Mouse (Mus musculus): ENCODE data around the gene Mta1. TPM values are rescaled to one million over a fixed set of nuclear protein-coding genes. Genes with fewer than 3 reads are reported as not detected.

The Mta1 gene
- polyA plus RNA-seq, 1 experiment, result 77.4 TPM

- no peak for DNase-seq
- no peak for TF ChIP-seq CTCF (IDR thresholded peaks at IDR 0.05; ENCODE audit: insufficient read depth, low read length)
- no peak for TF ChIP-seq POLR2A (IDR thresholded peaks at IDR 0.05; ENCODE audit: borderline replicate concordance, extremely low read depth, low read depth, low read length)
- Histone ChIP-seq H3K4me1 (ENCODE audit: control insufficient read depth, insufficient read depth, low read length) (peaks cover 7% of the 10 kb centered on the region), H3K4me3 (replicated peaks; ENCODE audit: extremely low read depth, low read depth, low read length) (no peak overlapping the region)
- 36% methylated on average over 8 of the region's 8 CpGs for whole genome bisulfite sequencing
Observed at GRCm38 (mm10) chr12:113157002-113157401, 58.9 kb downstream of the Mta1 start.

- DNase-seq, result no peak
- TF ChIP-seq POLR2A (IDR thresholded peaks at IDR 0.05; ENCODE audit: borderline replicate concordance, extremely low read depth, low read depth, low read length) (no peak), CTCF (IDR thresholded peaks at IDR 0.05; ENCODE audit: insufficient read depth, low read length) (no peak)
- 82% methylated on average over 8 of the region's 8 CpGs for WGBS
- H3K4me3 ChIP-seq (replicated peaks; ENCODE audit: extremely low read depth, low read depth, low read length), result no peak overlapping the region
- peaks cover 7% of the 10 kb centered on the region for H3K4me1 ChIP-seq (ENCODE audit: control insufficient read depth, insufficient read depth, low read length)
Observed at GRCm38 (mm10) chr12:113157521-113157920, 59.4 kb downstream of the Mta1 start.

- WGBS, result 90% methylated on average over 8 of the region's 8 CpGs
- TF ChIP-seq CTCF (IDR thresholded peaks at IDR 0.05; ENCODE audit: insufficient read depth, low read length) (no peak), POLR2A (IDR thresholded peaks at IDR 0.05; ENCODE audit: borderline replicate concordance, extremely low read depth, low read depth, low read length) (no peak)
- Histone ChIP-seq H3K4me1 (ENCODE audit: control insufficient read depth, insufficient read depth, low read length) (peaks cover 7% of the 10 kb centered on the region), H3K4me3 (replicated peaks; ENCODE audit: extremely low read depth, low read depth, low read length) (no peak overlapping the region)
- no peak for DNase-seq
Observed at GRCm38 (mm10) chr12:113157971-113158370, 59.9 kb downstream of the Mta1 start.

- TF ChIP-seq CTCF (IDR thresholded peaks at IDR 0.05; ENCODE audit: insufficient read depth, low read length) (no peak), POLR2A (IDR thresholded peaks at IDR 0.05; ENCODE audit: borderline replicate concordance, extremely low read depth, low read depth, low read length) (no peak)
- DNase-seq, result no peak
- Histone ChIP-seq H3K4me3 (replicated peaks; ENCODE audit: extremely low read depth, low read depth, low read length) (no peak overlapping the region), H3K4me1 (ENCODE audit: control insufficient read depth, insufficient read depth, low read length) (no peaks in the 10 kb centered on the region)
- WGBS, result 86% methylated on average over 11 of the region's 11 CpGs
Observed at GRCm38 (mm10) chr12:113163561-113164006, 65.5 kb downstream of the Mta1 start.

- Histone ChIP-seq H3K4me1 (ENCODE audit: control insufficient read depth, insufficient read depth, low read length) (no peaks in the 10 kb centered on the region), H3K4me3 (replicated peaks; ENCODE audit: extremely low read depth, low read depth, low read length) (no peak overlapping the region)
- WGBS, result 70% methylated on average over 9 of the region's 9 CpGs
- DNase-seq, result no peak
- no peak for TF ChIP-seq POLR2A (IDR thresholded peaks at IDR 0.05; ENCODE audit: borderline replicate concordance, extremely low read depth, low read depth, low read length)
- no peak for TF ChIP-seq CTCF (IDR thresholded peaks at IDR 0.05; ENCODE audit: insufficient read depth, low read length)
Observed at GRCm38 (mm10) chr12:113168031-113168536, 70.0 kb downstream of the Mta1 start.

GRCm38 (mm10) chr12:113176960-113177725 is 79.1 kb downstream of the Mta1 start:
- whole genome bisulfite sequencing, result 83% methylated on average over 18 of the region's 18 CpGs
- no peaks in the 10 kb centered on the region for H3K4me1 ChIP-seq (ENCODE audit: control insufficient read depth, insufficient read depth, low read length)
- no peak for DNase-seq
- no peak overlapping the region for H3K4me3 ChIP-seq (replicated peaks; ENCODE audit: extremely low read depth, low read depth, low read length)
- no peak for TF ChIP-seq POLR2A (IDR thresholded peaks at IDR 0.05; ENCODE audit: borderline replicate concordance, extremely low read depth, low read depth, low read length)
- no peak for TF ChIP-seq CTCF (IDR thresholded peaks at IDR 0.05; ENCODE audit: insufficient read depth, low read length)

- TF ChIP-seq POLR2A (IDR thresholded peaks at IDR 0.05; ENCODE audit: borderline replicate concordance, extremely low read depth, low read depth, low read length), result no peak
- no peak for TF ChIP-seq CTCF (IDR thresholded peaks at IDR 0.05; ENCODE audit: insufficient read depth, low read length)
- WGBS, result 44% methylated on average over 4 of the region's 4 CpGs
- DNase-seq, result no peak
- Histone ChIP-seq H3K4me1 (ENCODE audit: control insufficient read depth, insufficient read depth, low read length) (no peaks in the 10 kb centered on the region), H3K4me3 (replicated peaks; ENCODE audit: extremely low read depth, low read depth, low read length) (no peak overlapping the region)
Observed at GRCm38 (mm10) chr12:113181020-113181419, 82.9 kb downstream of the Mta1 start.

- 68% methylated on average over 5 of the region's 5 CpGs for WGBS
- DNase-seq, result no peak
- no peak for TF ChIP-seq CTCF (IDR thresholded peaks at IDR 0.05; ENCODE audit: insufficient read depth, low read length)
- no peak for TF ChIP-seq POLR2A (IDR thresholded peaks at IDR 0.05; ENCODE audit: borderline replicate concordance, extremely low read depth, low read depth, low read length)
- H3K4me1 ChIP-seq (ENCODE audit: control insufficient read depth, insufficient read depth, low read length), result peaks cover 3% of the 10 kb centered on the region; the same call in 1 of the 2 replicates
- H3K4me3 ChIP-seq (replicated peaks; ENCODE audit: extremely low read depth, low read depth, low read length), result no peak overlapping the region
Observed at GRCm38 (mm10) chr12:113184945-113185344, 86.9 kb downstream of the Mta1 start.

GRCm38 (mm10) chr12:113185442-113186291 is 87.6 kb downstream of the Mta1 start, which contains the start of gene Tmem121:
Tmem121 (plus strand) TSS chr12:113185930.
- TF ChIP-seq POLR2A (IDR thresholded peaks at IDR 0.05; ENCODE audit: borderline replicate concordance, extremely low read depth, low read depth, low read length) (no peak), CTCF (IDR thresholded peaks at IDR 0.05; ENCODE audit: insufficient read depth, low read length) (no peak)
- H3K4me1 ChIP-seq (ENCODE audit: control insufficient read depth, insufficient read depth, low read length), result peaks cover 3% of the 10 kb centered on the region; the same call in 1 of the 2 replicates
- 4% methylated on average over 62 of the region's 63 CpGs for WGBS
- H3K4me3 ChIP-seq (replicated peaks; ENCODE audit: extremely low read depth, low read depth, low read length), result no peak within 1 kb of the TSS
- DNase-seq, result no peak

Data from lung, adult 2 months (tissue).